Mouse (Mus musculus): Measurements from ENCODE around the gene Gng11. TPM values are rescaled to one million over a fixed set of nuclear protein-coding genes. Genes with fewer than 3 reads are reported as not detected.

Gng11 gene
- polyA plus RNA-seq, 1 experiment from 2014 or later, result 83.0 TPM

- ATAC-seq (ENCODE audit: extremely low read depth, insufficient number of reproducible peaks, low FRiP score, low TSS enrichment), result no peak
- H3K27me3 ChIP-seq (replicated peaks), result no peaks in the 10 kb centered on the region
- peak overlapping the region; percentile 94 for H3K27ac ChIP-seq (replicated peaks)
- peaks cover 35% of the 10 kb centered on the region for H3K4me1 ChIP-seq
- H3K9ac ChIP-seq, result peak overlapping the region; percentile 89
- WGBS, result 50% methylated on average over 2 of the region's 2 CpGs
- H3K4me2 ChIP-seq, result peak overlapping the region; percentile 69
- H3K9me3 ChIP-seq, result no peaks in the 10 kb centered on the region
- peak overlapping the region; percentile 71 for H3K4me3 ChIP-seq
- H3K36me3 ChIP-seq, result peaks cover 9% of the 10 kb centered on the region; the same call in 1 of the 2 replicates
Observed at GRCm38 (mm10) chr6:4004808-4005207, 1.1 kb downstream of the Gng11 start.

GRCm38 (mm10) chr6:4008501-4009040, 4.9 kb downstream of the Gng11 start:
- ATAC-seq (ENCODE audit: extremely low read depth, insufficient number of reproducible peaks, low FRiP score, low TSS enrichment), result no peak
- peaks cover 9% of the 10 kb centered on the region; the same call in 1 of the 2 replicates for H3K36me3 ChIP-seq
- H3K27ac ChIP-seq (replicated peaks), result peak overlapping the region; percentile 8; the same call in 1 of the 2 replicates
- H3K4me1 ChIP-seq, result peaks cover 25% of the 10 kb centered on the region
- no peak overlapping the region for H3K4me3 ChIP-seq
- no peaks in the 10 kb centered on the region for H3K27me3 ChIP-seq (replicated peaks)
- no peaks in the 10 kb centered on the region for H3K9me3 ChIP-seq
- no peak overlapping the region for H3K4me2 ChIP-seq
- H3K9ac ChIP-seq, result no peak overlapping the region
- 47% methylated on average over 2 of the region's 2 CpGs for WGBS

DNA sequence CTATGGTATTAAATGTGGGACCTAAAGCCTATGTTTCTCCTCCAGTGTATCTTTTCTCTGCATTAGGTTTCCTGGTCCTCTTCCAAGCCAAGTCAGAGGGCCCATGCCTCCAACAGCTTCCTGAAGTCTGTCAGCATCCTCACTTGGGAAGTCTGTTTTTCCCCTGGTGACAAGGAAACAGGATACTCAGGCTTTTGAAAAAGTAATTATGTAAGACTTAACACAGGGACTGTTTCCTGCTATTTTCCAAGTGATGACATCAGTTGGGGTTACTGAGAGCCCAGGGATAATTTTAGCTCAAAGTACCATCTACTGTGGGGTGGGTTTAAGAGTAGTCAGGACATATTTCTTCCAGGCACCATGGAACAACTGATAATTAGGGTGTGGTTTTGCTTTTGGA, 5.8 kb downstream of the Gng11 start:
- Histone ChIP-seq H3K36me3 (peaks cover 9% of the 10 kb centered on the region; the same call in 1 of the 2 replicates), H3K4me3 (no peak overlapping the region), H3K4me2 (no peak overlapping the region), H3K27ac (replicated peaks) (peak overlapping the region; percentile 8; the same call in 1 of the 2 replicates), H3K27me3 (replicated peaks) (no peaks in the 10 kb centered on the region), H3K9me3 (no peaks in the 10 kb centered on the region), H3K9ac (no peak overlapping the region), H3K4me1 (peaks cover 25% of the 10 kb centered on the region)
- ATAC-seq (ENCODE audit: extremely low read depth, insufficient number of reproducible peaks, low FRiP score, low TSS enrichment), result no peak

- H3K27me3 ChIP-seq (replicated peaks), result no peaks in the 10 kb centered on the region
- no peak overlapping the region for H3K27ac ChIP-seq (replicated peaks)
- H3K36me3 ChIP-seq, result no peaks in the 10 kb centered on the region
- no peak overlapping the region for H3K9ac ChIP-seq
- 43% methylated on average over 1 of the region's 1 CpGs for WGBS
- no peak for ATAC-seq (ENCODE audit: extremely low read depth, insufficient number of reproducible peaks, low FRiP score, low TSS enrichment)
- H3K9me3 ChIP-seq, result no peaks in the 10 kb centered on the region
- H3K4me1 ChIP-seq, result no peaks in the 10 kb centered on the region
- H3K4me3 ChIP-seq, result no peak overlapping the region
- no peak overlapping the region for H3K4me2 ChIP-seq
Observed at GRCm38 (mm10) chr6:4022645-4023044, 18.9 kb downstream of the Gng11 start.

- Histone ChIP-seq H3K4me3 (no peak overlapping the region), H3K9ac (no peak overlapping the region), H3K27me3 (replicated peaks) (no peaks in the 10 kb centered on the region), H3K27ac (replicated peaks) (no peak overlapping the region), H3K4me1 (no peaks in the 10 kb centered on the region), H3K4me2 (no peak overlapping the region), H3K9me3 (no peaks in the 10 kb centered on the region), H3K36me3 (no peaks in the 10 kb centered on the region)
- WGBS, result 39% methylated on average over 2 of the region's 2 CpGs
- no peak for ATAC-seq (ENCODE audit: extremely low read depth, insufficient number of reproducible peaks, low FRiP score, low TSS enrichment)
Observed at GRCm38 (mm10) chr6:4026367-4026766, 22.7 kb downstream of the Gng11 start.

DNA sequence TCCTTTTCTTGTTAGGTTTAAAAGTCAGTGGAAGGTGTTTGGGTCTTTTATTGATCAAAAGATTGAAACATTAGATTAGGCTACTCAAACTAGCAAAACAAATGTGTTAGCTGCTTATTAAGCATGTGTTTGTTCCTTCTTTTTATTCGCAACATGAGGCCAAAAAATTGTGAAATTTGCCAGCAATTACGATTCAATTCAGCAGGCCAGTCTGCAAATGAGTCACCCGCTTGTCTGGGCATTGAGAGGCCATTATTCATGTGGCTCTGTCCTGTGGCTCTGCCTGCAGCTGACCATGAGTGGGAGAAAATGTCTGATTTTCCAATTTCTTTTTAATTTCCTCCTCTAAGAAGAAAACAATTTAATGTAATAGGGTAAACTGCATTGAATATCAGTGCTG, 27.3 kb downstream of the Gng11 start:
- Histone ChIP-seq H3K4me1 (no peaks in the 10 kb centered on the region), H3K9ac (no peak overlapping the region), H3K4me2 (no peak overlapping the region), H3K9me3 (no peaks in the 10 kb centered on the region), H3K27me3 (replicated peaks) (no peaks in the 10 kb centered on the region), H3K27ac (replicated peaks) (no peak overlapping the region), H3K36me3 (no peaks in the 10 kb centered on the region), H3K4me3 (no peak overlapping the region)
- WGBS, result 65% methylated on average over 3 of the region's 3 CpGs
- ATAC-seq (ENCODE audit: extremely low read depth, insufficient number of reproducible peaks, low FRiP score, low TSS enrichment), result no peak

- Histone ChIP-seq H3K36me3 (no peaks in the 10 kb centered on the region), H3K4me2 (no peak overlapping the region), H3K9ac (no peak overlapping the region), H3K9me3 (no peaks in the 10 kb centered on the region), H3K4me3 (no peak overlapping the region), H3K27ac (replicated peaks) (no peak overlapping the region), H3K4me1 (no peaks in the 10 kb centered on the region), H3K27me3 (replicated peaks) (no peaks in the 10 kb centered on the region)
- no peak for ATAC-seq (ENCODE audit: extremely low read depth, insufficient number of reproducible peaks, low FRiP score, low TSS enrichment)
- 50% methylated on average over 1 of the region's 1 CpGs for WGBS
Observed at GRCm38 (mm10) chr6:4041821-4042220, 38.1 kb downstream of the Gng11 start.

DNA sequence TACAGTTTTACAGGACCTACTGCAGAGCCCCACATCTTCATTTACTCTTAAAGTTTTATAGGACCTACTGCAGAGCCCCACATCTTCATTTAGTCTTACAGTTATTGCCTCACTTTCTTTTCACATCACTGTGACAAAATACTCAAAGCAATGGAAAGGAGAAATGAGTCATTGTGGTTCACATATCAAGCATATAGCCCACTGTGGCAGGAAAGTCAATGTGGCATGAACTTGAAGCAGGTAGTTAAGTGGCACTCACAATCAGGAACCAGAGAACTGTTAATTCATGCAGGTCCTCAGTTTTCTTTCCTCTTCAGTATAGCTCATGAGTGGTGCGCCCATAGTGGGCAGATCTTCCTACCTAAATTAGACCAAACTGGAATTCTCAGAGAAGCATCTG, 43.5 kb downstream of the Gng11 start:
- no peak for ATAC-seq (ENCODE audit: extremely low read depth, insufficient number of reproducible peaks, low FRiP score, low TSS enrichment)
- Histone ChIP-seq H3K9ac (no peak overlapping the region), H3K27me3 (replicated peaks) (no peaks in the 10 kb centered on the region), H3K9me3 (no peaks in the 10 kb centered on the region), H3K27ac (replicated peaks) (no peak overlapping the region), H3K4me1 (no peaks in the 10 kb centered on the region), H3K4me3 (no peak overlapping the region), H3K4me2 (no peak overlapping the region), H3K36me3 (no peaks in the 10 kb centered on the region)
- 76% methylated on average over 1 of the region's 1 CpGs for WGBS

DNA sequence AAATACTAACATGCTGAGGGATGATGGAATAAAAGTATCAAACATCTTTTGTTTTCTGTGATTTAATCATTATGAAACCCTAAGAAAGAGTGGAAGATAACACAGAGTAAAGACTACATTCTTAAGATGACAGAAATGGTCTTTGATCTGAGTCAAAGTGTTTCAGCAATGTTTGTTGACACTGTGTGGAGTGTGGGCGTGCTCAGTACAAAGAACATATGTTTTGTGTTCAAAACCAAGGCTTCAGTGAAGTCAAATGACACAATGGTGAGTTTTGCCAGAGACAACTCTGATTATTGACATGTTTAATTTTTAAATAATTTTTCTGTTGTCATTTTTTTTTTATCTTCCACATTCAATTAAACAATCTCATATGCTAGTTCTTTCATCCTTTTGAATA, 49.1 kb downstream of the Gng11 start:
- 30% methylated on average over 1 of the region's 1 CpGs for WGBS
- Histone ChIP-seq H3K9me3 (no peaks in the 10 kb centered on the region), H3K27ac (replicated peaks) (no peak overlapping the region), H3K4me1 (no peaks in the 10 kb centered on the region), H3K27me3 (replicated peaks) (no peaks in the 10 kb centered on the region), H3K36me3 (no peaks in the 10 kb centered on the region), H3K9ac (no peak overlapping the region), H3K4me2 (no peak overlapping the region), H3K4me3 (no peak overlapping the region)
- no peak for ATAC-seq (ENCODE audit: extremely low read depth, insufficient number of reproducible peaks, low FRiP score, low TSS enrichment)

DNA sequence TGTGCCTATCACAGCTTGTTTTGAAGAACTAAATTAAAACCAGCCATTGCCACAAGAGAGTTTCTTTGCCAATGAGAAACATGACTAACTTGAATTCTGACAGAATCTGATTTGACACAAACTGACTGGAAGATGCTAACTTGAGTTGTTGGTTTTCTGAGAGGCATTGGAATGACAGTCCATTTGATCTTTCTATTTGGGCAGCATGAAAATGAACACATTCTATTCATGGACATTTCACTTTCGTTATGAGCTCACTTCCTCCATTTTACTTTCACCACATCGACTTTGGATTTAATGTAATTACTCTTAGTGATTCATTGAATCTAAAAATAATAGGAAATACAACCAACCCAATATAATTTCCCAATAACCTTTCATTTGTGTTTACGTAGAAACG, 50.7 kb downstream of the Gng11 start:
- Histone ChIP-seq H3K4me1 (no peaks in the 10 kb centered on the region), H3K27ac (replicated peaks) (no peak overlapping the region), H3K9me3 (no peaks in the 10 kb centered on the region), H3K4me2 (no peak overlapping the region), H3K27me3 (replicated peaks) (no peaks in the 10 kb centered on the region), H3K36me3 (no peaks in the 10 kb centered on the region), H3K9ac (no peak overlapping the region), H3K4me3 (no peak overlapping the region)
- no peak for ATAC-seq (ENCODE audit: extremely low read depth, insufficient number of reproducible peaks, low FRiP score, low TSS enrichment)
- WGBS, result 78% methylated on average over 4 of the region's 4 CpGs

All from heart, embryonic 13.5 days (tissue).